Mouse (Mus musculus) liver, embryonic 15.5 days (tissue): Measurements from ENCODE around the gene Mthfd1l. TPM values are rescaled to one million over a fixed set of nuclear protein-coding genes. Genes with fewer than 3 reads are reported as not detected.
A peak's percentile ranks its signal among the peaks of the same experiment; 100 is the strongest.

Experiments
- ATAC-seq: fragments of 200-750 bp; cut with Nextera tagmentation; 2 replicates; pipeline ENCODE4 v1.8.0; 2017; ENCODE audit warnings: moderate number of reproducible peaks, mild to moderate bottlenecking, moderate library complexity; ENCODE audit not compliant: insufficient read depth
- H3K27ac ChIP-seq: fragments of 300-500 bp; sonication (generic); replicated peaks from 2 replicates; pipeline ENCODE4 v1.5.1; 2015; ENCODE audit warnings: mild to moderate bottlenecking, inconsistent platforms
- H3K27me3 ChIP-seq: fragments of 300-500 bp; sonication (generic); 2 replicates; pipeline ENCODE4 v1.6.1; 2015; ENCODE audit warnings: mild to moderate bottlenecking, inconsistent platforms
- H3K36me3 ChIP-seq: fragments of 300-500 bp; sonication (generic); replicated peaks from 2 replicates; pipeline ENCODE4 v1.6.1; 2015; ENCODE audit warnings: moderate library complexity, mild to moderate bottlenecking, inconsistent platforms
- H3K4me1 ChIP-seq: fragments of 300-500 bp; sonication (generic); replicated peaks from 2 replicates; pipeline ENCODE4 v1.6.1; 2015; ENCODE audit warnings: inconsistent platforms
- H3K4me2 ChIP-seq: fragments of 300-500 bp; sonication (generic); 2 replicates; pipeline ENCODE4 v1.6.1; 2015; ENCODE audit warnings: moderate library complexity, mild to moderate bottlenecking, inconsistent platforms
- H3K4me3 ChIP-seq: fragments of 300-500 bp; sonication (generic); replicated peaks from 2 replicates; pipeline ENCODE4 v1.5.1; 2015; ENCODE audit warnings: mild to moderate bottlenecking, inconsistent platforms
- H3K9ac ChIP-seq: fragments of 300-500 bp; sonication (generic); 2 replicates; pipeline ENCODE4 v1.6.1; 2015; ENCODE audit warnings: moderate library complexity, mild to moderate bottlenecking, inconsistent platforms
- H3K9me3 ChIP-seq: fragments of 300-500 bp; sonication (generic); replicated peaks from 2 replicates; pipeline ENCODE4 v1.6.1; 2016; ENCODE audit warnings: inconsistent platforms
- WGBS: fragments of 180-500 bp; shearing (Covaris S2); methylation state at CpG from one replicate; pipeline ENCODE4 v1.1.7; 2015; ENCODE audit warnings: mixed read lengths; ENCODE audit not compliant: insufficient replicate concordance; 5-methylcytosine and 5-hydroxymethylcytosine counted together
- polyA plus RNA-seq: library from polyadenylated mRNA; unstranded; fragments of >200 nt; fragmentation: Nextera tagmentation; extraction: Ambion mirVana; gene quantifications from 2 replicates; pipeline ENCODE4 v1.2.1, GENCODE M21; 2015

The Mthfd1l gene
- polyA plus RNA-seq, 1 experiment from 2014 or later = 18.9 TPM

DNA sequence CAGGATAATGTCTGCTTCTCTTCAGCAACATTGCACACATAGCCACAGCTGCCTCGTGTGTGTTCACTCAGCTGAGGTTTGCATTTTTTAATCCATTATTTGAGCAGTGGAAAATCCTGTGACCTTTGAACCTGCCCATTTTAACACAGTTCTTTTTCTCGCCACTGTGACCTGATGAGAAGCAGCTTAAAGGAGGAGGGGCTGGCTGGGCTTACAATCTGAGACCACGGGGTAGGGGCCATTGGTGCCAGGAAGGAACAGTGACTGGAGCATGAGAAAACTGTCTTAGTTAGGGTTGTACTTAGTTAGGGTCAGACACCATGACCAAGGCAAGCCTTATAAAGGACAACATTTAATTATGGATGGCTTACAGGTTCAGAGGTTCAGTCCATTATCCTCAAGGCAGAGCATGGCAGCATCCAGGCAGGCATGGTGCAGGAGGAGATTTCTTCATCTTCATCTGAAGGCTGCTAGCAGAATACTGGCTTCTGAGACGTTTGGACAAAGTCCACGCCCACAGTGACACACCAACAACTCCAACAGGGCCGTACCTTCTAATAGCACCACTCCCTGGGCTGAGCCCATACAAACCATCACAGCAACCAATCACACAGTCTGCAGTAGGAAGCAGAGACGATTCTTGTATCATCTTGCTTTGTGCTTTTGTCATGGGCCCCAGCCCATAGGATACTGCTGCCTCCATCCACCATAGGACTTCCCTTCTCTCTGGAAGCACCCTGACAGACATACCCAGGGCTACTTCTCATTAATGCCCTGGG is 112.6 kb downstream of the Mthfd1l start:
- Histone ChIP-seq H3K4me2 (no peak overlapping the region), H3K27ac (no peak overlapping the region), H3K9ac (no peak overlapping the region), H3K4me1 (no peaks in the 10 kb centered on the region), H3K36me3 (peaks cover 63% of the 10 kb centered on the region), H3K9me3 (no peaks in the 10 kb centered on the region), H3K4me3 (no peak overlapping the region), H3K27me3 (no peaks in the 10 kb centered on the region)
- WGBS = 60% methylated on average over 7 of the region's 7 CpGs
- ATAC-seq = no peak

DNA sequence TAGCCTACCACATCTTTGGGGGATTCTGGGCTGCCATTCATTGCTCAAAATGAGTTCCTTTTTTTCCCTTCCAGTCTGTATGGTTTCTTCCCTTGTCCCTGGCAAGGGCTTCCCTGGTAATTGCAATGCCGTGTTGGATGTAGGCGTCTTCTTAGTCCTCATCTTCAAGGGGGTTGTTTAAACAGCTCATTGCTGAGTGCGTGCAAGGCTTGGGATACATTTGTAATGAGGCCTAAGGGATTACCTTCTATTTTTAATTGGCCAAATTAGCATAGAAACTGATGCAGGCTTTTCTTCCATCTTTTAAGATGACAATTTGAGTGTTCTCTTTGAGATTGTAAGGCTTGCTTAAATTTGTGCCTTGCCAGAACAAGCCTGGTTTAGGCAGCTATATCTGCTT is 114.6 kb downstream of the Mthfd1l start:
- Histone ChIP-seq H3K27me3 (no peaks in the 10 kb centered on the region), H3K4me2 (no peak overlapping the region), H3K9me3 (no peaks in the 10 kb centered on the region), H3K9ac (no peak overlapping the region), H3K27ac (no peak overlapping the region), H3K4me3 (no peak overlapping the region), H3K36me3 (peaks cover 69% of the 10 kb centered on the region), H3K4me1 (no peaks in the 10 kb centered on the region)
- no peak for ATAC-seq
- WGBS = 82% methylated on average over 3 of the region's 3 CpGs

DNA sequence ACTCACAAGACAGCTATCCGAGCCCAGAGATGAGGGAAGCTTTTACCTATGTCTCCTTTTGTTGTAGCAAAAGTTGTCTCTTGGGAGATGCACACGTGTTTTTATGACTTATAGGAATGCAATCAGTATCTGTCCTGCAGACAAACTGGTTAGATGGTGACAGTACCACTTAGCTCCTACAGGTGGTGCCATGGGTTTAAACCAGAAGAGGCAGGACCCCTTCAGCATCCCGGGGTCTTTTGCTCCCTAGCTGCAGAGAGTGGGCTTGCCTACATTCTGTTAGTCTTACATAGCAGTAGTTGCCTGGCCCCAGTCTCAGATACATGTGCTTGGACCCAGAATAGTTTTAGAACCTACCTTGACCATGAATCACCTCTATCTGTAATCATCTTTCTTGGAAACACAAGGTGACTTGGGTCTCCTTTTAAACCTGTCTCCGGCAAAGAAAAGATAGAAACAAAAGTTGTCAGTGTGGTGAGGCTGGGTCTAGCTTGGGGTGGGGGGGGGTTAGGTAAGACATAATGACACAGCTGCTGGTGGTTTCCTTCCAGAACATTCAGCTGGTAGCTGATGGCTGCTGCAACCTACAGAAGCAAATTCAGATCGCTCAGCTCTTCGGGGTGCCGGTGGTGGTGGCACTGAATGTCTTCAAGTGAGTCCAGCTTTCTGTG is 116.0 kb downstream of the Mthfd1l start:
- ATAC-seq = no peak
- H3K4me1 ChIP-seq = no peaks in the 10 kb centered on the region
- no peak overlapping the region for H3K4me3 ChIP-seq
- no peaks in the 10 kb centered on the region for H3K27me3 ChIP-seq
- no peak overlapping the region for H3K27ac ChIP-seq
- peaks cover 73% of the 10 kb centered on the region for H3K36me3 ChIP-seq
- H3K4me2 ChIP-seq = no peak overlapping the region
- H3K9me3 ChIP-seq = no peaks in the 10 kb centered on the region
- 70% methylated on average over 7 of the region's 7 CpGs for WGBS
- H3K9ac ChIP-seq = no peak overlapping the region

DNA sequence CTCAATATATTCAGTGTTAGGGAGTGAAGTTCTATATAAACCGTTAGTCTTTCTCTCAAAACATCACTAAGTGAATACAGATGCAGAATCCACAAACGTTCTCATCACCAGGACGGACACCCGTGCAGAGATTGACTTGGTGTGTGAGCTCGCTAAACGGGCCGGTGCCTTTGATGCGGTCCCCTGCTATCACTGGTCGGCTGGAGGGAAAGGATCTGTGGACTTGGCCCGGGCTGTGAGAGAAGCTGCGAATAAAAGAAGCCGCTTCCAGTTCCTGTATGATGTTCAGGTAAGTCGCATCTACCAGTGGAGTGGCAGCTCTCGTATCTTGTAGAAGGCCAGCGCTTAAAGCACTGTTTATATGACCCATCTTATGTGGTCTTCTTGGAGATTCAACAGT is 117.0 kb downstream of the Mthfd1l start:
- 87% methylated on average over 15 of the region's 15 CpGs for WGBS
- Histone ChIP-seq H3K9me3 (no peaks in the 10 kb centered on the region), H3K4me2 (no peak overlapping the region), H3K9ac (no peak overlapping the region), H3K27me3 (no peaks in the 10 kb centered on the region), H3K27ac (no peak overlapping the region), H3K4me3 (no peak overlapping the region), H3K4me1 (no peaks in the 10 kb centered on the region), H3K36me3 (peaks cover 66% of the 10 kb centered on the region)
- no peak for ATAC-seq

DNA sequence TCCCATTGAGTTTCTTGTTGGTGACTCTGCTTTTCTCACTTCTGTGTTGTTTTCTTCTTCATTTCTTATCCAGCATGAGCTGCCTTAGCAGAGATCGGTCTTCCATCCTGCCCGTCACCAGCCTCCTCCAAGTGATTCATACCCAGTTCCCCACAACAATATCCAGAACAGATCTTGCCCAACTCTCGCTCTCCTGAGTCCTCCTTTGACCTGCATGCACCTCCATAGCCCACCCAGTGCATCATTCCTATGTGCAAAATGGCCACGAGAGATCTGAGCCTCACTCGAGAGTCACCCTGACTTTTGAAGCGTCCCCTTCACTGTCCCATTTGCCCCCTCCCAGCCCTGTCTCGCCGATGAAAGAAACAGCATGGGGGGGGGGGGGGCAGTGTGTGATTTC is 120.1 kb downstream of the Mthfd1l start:
- WGBS = 81% methylated on average over 8 of the region's 8 CpGs
- H3K4me3 ChIP-seq = no peak overlapping the region
- no peak overlapping the region for H3K4me2 ChIP-seq
- no peak for ATAC-seq
- H3K9me3 ChIP-seq = no peaks in the 10 kb centered on the region
- 0 out of 2 replicates have a peak, but pooled peaks cover 3% of the 10 kb centered on the region for H3K4me1 ChIP-seq
- peaks cover 71% of the 10 kb centered on the region for H3K36me3 ChIP-seq
- no peak overlapping the region for H3K27ac ChIP-seq
- no peaks in the 10 kb centered on the region for H3K27me3 ChIP-seq
- H3K9ac ChIP-seq = no peak overlapping the region

DNA sequence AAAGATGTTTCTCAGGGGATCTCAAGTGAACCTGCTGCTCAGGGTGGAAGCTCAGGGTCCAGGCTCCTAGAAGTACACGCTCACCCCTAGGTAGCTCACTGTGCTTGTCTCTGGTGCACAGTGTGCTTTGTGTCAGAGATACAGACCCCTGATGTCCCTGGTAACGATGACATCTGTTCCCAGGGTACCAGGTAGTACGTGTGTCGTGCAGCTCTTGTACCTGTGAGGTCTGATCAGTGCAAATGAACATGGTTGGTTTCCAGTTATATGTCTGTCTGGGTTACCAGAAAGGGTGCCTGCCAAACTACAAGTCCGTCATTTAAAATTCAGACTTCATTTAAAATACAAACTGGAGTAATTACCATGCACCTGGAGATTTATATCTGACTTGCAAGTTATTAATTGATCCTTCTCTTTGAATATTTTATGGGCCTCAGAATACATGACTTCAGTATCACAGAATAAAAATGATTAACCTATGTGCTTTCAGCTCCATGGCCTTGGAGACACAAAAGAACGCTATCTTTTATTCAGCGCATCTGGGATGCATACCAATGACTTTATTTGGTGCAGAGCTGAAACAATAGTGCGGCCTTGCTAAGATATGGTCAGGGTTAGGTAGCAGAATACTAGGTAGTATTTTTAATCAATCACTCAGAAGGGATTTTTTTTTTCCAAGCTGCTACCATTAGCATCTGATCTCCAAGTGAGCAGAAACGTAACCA is 121.3 kb downstream of the Mthfd1l start:
- no peaks in the 10 kb centered on the region for H3K27me3 ChIP-seq
- no peak for ATAC-seq
- H3K36me3 ChIP-seq = peaks cover 62% of the 10 kb centered on the region
- H3K4me1 ChIP-seq = 0 out of 2 replicates have a peak, but pooled peaks cover 3% of the 10 kb centered on the region
- H3K27ac ChIP-seq = no peak overlapping the region
- H3K9ac ChIP-seq = no peak overlapping the region
- H3K9me3 ChIP-seq = no peaks in the 10 kb centered on the region
- no peak overlapping the region for H3K4me2 ChIP-seq
- 82% methylated on average over 9 of the region's 9 CpGs for WGBS
- no peak overlapping the region for H3K4me3 ChIP-seq

DNA sequence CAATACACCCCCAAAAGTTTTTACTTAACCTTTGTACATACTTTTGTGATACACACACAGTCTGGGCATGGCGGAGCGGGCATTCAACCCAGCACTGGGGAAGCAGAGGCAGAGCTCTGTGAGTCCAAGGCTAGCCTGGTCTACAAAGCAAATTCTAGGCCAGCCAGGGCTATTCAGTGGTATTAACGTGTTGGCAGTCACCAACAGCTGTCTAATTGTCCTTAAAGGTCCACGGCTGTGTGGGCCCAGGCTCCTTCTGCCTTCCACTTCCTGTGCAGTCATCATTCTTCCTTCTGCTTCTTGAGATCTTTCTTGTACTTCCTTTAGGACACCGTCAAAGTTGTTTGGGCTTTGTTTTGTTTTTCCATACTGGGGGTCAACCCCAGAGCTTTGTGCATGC is 123.2 kb downstream of the Mthfd1l start:
- H3K9ac ChIP-seq = no peak overlapping the region
- 0 out of 2 replicates have a peak, but pooled peaks cover 3% of the 10 kb centered on the region for H3K4me1 ChIP-seq
- no peak overlapping the region for H3K27ac ChIP-seq
- H3K4me2 ChIP-seq = no peak overlapping the region
- H3K36me3 ChIP-seq = peaks cover 55% of the 10 kb centered on the region
- 57% methylated on average over 5 of the region's 5 CpGs for whole genome bisulfite sequencing
- no peak overlapping the region for H3K4me3 ChIP-seq
- no peaks in the 10 kb centered on the region for H3K9me3 ChIP-seq
- no peak for ATAC-seq
- H3K27me3 ChIP-seq = no peaks in the 10 kb centered on the region

DNA sequence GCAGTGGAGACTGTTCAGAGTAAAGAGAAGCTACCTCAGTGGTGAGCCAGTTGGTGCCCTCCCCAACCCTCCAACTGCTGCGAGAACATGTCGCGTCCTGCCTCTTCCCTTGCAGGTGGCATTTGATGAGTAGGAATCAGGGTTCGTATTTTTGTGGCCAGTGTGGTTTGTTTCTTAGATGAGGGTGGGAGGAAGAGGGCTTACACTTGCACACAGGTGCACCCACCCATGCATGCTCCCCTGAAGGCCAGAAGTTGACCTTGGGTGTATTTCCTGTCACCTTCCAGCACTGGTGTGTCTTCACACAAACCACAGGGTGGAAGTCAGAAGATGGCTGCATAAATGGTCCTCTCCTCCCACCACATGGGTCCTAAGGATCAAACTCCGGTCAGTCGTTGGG is 127.1 kb downstream of the Mthfd1l start:
- Histone ChIP-seq H3K27me3 (no peaks in the 10 kb centered on the region), H3K9ac (no peak overlapping the region), H3K27ac (no peak overlapping the region), H3K9me3 (no peaks in the 10 kb centered on the region), H3K36me3 (peaks cover 66% of the 10 kb centered on the region), H3K4me3 (no peak overlapping the region), H3K4me2 (no peak overlapping the region), H3K4me1 (0 out of 2 replicates have a peak, but pooled peaks cover 3% of the 10 kb centered on the region)
- WGBS = 78% methylated on average over 6 of the region's 6 CpGs
- no peak for ATAC-seq

DNA sequence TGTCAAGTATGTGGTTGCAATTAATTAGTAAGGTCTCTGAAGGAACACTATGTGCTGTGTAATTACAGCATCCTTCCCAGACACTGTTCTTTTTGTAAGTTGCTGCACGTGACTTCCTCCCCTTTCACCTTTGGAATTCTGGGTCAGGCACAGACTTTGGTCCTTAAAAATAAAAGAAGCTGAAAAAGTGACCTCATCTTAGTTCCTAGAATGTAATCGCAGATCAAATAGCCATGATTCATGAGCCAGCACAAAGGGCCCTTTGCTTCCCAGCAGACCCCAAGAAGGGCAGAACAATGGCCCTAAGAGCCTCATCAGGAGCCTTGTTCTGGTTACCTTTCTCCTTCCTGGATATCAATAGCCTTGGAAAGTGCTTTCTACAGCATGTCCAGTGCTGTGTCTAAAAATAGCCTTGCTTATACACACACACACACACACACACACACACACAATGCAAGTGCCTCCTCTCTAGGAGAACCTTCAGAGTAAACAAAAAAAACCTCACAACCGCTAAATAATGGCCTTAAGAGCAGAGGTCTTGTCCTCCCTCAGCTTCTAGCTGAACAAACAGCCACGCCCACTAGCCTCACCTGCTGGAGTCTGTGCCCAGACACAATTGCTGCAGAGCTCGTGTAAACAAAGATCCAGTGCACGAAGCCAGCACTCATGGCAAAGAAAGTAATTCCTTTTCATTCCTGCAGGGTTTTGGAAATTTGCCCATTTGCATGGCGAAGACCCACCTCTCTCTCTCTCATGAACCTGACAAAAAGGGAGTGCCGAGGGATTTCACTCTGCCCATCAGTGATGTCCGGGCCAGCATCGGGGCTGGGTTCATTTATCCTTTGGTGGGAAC is 133.0 kb downstream of the Mthfd1l start:
- Histone ChIP-seq H3K4me3 (no peak overlapping the region), H3K27ac (no peak overlapping the region), H3K36me3 (peaks cover 64% of the 10 kb centered on the region), H3K4me1 (peaks cover 14% of the 10 kb centered on the region; the same call in 1 of the 2 replicates), H3K4me2 (no peak overlapping the region), H3K9ac (no peak overlapping the region), H3K9me3 (no peaks in the 10 kb centered on the region), H3K27me3 (no peaks in the 10 kb centered on the region)
- ATAC-seq = no peak
- 68% methylated on average over 10 of the region's 10 CpGs for WGBS

DNA sequence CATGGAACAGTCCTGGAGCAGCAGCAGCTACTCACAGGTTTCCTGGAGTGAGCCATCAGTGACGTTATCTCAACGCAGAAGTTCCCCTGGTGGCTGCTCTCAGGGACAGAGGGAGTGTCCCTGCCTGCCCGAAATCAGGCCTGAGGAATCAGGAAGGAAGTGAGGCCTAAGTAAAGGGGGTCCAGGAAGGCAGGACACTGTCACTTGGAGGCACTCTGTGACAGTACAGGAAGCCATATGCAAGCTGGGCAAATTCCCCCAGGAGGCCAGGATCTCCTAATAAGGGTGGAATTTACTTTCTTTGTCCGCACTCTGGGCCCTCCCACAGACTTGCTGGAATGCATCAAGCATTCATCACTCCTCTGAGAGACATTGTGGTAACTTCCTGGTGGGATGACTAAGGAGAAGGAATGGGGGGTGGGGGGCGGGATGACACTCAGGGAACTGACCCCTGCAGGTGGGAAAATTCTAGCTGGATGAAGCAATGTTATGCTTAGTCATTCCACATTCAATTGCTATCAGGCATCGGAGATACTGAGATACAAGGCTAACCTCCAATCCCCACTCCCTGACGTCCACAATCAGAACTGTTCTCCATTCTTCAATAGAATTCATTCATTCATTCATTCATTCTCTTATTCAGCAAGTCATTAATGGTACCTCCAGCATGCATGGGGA is 134.9 kb downstream of the Mthfd1l start:
- peak; percentile 63 for ATAC-seq
- Histone ChIP-seq H3K4me3 (no peak overlapping the region), H3K9me3 (no peaks in the 10 kb centered on the region), H3K27ac (0 out of 2 replicates have a peak overlapping the region, but pooled peaks have one; percentile 1), H3K27me3 (no peaks in the 10 kb centered on the region), H3K4me1 (peaks cover 25% of the 10 kb centered on the region; the same call in 1 of the 2 replicates), H3K36me3 (peaks cover 45% of the 10 kb centered on the region), H3K9ac (no peak overlapping the region), H3K4me2 (no peak overlapping the region)
- 42% methylated on average over 7 of the region's 7 CpGs for WGBS
